Mouse (Mus musculus): ENCODE measurements around the gene Tepp.
A peak's percentile ranks its signal among the peaks of the same experiment; 100 is the strongest.

Gene Tepp

GRCm38 (mm10) chr8:95310342-95310970, at the start of gene Tepp:
TSS of gene Tepp (plus strand) at chr8:95310566.
- DNase-seq (ENCODE audit: low read depth, low spot score), result no peak

- DNase-seq (ENCODE audit: low read depth, low spot score), result no peak
Measured at GRCm38 (mm10) chr8:95262181-95262580, 48.2 kb upstream of the Tepp start.

- no peak for DNase-seq (ENCODE audit: low read depth, low spot score)
Measured at GRCm38 (mm10) chr8:95270501-95270900, 39.9 kb upstream of the Tepp start.

GRCm38 (mm10) chr8:95271841-95272240, 38.5 kb upstream of the Tepp start:
- DNase-seq (ENCODE audit: low read depth, low spot score), result no peak

GRCm38 (mm10) chr8:95272871-95273270, 37.5 kb upstream of the Tepp start:
- DNase-seq (ENCODE audit: low read depth, low spot score), result no peak

DNA sequence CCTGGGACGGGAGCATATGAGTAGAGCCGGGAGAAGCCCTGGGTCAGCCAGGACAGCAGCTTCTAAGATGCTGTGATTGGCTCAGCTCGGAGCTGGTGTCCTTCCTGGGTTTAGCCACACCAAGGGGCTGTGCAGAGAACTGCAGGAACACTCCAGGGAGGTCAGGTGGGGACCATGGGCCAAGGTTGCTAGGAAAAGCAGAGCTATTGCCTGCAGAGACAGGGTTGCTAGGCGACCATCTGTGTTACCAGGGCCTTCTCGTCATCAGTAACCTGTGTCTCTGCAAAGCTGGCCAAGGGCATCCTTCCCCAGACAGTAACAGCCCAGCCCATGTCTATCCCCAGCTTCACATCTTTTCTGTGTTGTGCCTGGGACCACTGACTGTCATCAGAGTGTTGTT, 28.9 kb upstream of the Tepp start:
- DNase-seq (ENCODE audit: low read depth, low spot score), result no peak

DNA sequence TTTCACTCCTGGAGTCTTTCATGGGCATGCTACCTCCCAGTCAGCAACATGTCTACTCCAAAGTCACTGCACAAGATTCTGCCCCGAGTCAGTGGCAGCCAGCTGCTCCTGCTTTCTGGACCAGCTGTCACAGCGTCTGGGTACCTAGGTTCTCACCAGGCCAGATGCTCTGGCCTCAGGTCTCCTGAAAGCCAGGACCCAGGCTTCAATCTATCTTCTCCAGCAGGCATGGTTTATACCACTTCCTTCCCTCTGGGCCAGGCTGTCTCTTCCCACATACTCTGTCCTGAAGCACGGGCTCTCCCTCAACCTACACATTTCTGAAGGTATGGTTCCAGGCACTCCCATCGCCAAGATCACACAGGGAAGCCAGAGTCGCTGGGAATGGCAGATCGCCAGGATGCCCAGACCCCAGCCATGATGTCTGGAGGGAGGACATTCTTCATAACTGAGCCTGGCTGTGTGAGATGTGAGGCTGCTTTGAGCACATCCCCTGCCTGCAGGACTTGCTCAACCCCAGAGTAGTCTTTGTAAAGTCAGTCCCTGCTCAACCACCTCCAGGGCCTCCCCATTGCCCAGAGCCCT, 21.2 kb upstream of the Tepp start:
- DNase-seq (ENCODE audit: low read depth, low spot score), result no peak

DNA sequence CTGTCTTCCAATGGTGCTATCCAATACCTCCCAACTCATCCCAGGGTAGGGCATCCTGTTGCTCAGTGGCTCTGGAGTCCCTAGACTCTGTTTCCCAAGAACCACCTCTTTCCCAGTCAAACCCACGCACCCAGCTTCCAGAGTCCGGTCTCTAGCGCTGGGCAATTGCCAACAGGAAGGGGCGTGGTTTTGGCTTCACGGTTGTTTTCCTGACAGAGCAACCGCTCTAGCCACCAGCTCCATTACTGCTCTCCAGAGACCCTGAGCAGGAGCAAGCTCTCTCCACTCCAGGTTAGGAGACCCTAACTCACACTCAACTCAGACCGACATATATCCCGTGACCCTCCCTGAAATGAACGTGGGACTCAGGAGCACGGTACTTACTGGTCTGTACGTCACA, 17.2 kb upstream of the Tepp start:
- DNase-seq (ENCODE audit: low read depth, low spot score), result no peak

- no peak for DNase-seq (ENCODE audit: low read depth, low spot score)
Measured at GRCm38 (mm10) chr8:95293891-95294290, 16.5 kb upstream of the Tepp start.

DNA sequence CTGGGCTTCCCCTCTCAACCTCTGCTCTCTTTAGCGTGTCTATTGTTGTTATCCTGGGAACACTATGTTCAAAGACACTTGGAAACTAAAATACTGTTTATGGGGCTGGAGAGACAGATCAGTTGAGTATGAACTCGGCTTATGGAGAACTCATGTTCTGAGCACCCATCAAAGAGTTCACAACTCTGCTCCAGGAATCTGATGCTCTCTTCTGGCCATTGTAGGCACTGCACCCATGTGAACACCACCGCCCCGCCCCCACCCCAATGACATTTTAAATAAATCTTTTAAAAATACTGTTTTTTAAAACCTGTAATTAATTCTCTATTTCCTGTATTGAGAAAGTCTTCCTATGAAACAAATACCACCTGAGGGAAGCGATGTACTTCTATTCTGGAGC, 8.0 kb upstream of the Tepp start:
- DNase-seq (ENCODE audit: low read depth, low spot score), result peak; percentile 20

DNA sequence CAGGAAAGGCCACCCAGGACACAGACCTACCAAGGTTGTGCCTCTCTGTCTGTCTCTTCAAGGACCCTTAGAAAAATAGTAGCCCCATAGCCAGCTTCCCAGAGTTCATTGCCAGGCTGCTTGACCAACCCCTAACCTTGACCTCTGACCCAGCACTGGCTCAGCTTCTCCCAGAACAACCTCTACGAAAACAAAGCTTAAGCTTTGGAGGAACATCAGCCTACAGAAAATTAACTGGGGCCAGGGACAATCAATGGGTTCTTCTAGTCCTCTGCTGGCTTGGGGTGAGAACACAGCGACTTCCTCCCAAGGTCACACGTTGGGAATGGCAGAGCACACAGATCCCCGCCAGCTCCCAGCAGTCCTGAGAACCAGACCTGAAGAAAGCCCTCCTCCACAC, 4.8 kb upstream of the Tepp start:
- DNase-seq (ENCODE audit: low read depth, low spot score), result no peak

GRCm38 (mm10) chr8:95306431-95306830, 3.9 kb upstream of the Tepp start, which contains the start of gene Cngb1:
TSS of gene Cngb1 (minus strand) at chr8:95306585.
- no peak for DNase-seq (ENCODE audit: low read depth, low spot score)

DNA sequence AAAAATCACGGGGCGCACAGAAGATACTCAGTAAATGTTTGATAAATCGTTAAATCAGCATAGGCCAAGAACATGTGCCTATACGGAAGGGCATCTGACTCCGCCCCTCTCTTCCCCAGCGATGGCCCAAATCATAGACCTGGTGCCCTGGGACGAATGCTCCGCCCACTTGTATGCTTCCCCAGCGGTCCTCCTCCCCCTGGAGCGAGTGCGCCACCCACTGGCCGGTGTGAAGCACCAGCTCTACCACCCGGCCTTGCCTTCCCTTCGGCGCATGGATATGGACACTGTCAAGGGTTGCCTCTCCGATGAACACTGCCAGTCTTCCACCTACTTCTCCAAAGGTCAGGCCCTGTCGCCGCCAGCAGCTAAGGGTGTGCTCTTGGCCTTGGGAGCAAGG, 2.5 kb downstream of the Tepp start:
- no peak for DNase-seq (ENCODE audit: low read depth, low spot score)

DNA sequence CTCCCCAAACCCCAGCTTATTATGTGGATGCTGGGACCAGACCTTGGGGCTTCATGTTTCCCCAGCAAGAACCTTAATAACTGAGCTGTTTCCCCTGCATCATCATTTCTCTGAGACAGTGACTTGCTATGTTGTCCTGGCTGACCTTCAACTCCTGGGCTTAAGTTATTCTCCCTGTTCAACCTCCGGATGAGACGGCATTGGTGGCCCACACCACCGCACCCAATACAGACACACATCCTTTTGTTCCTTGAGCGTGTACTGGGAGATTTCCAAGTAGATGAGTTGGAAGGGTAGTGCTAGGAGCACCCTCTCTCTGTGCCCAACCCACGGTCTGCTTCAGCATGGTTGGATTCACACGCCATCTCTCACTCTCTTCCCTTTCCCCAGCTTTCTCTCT, 3.5 kb downstream of the Tepp start:
- DNase-seq (ENCODE audit: low read depth, low spot score), result no peak

DNA sequence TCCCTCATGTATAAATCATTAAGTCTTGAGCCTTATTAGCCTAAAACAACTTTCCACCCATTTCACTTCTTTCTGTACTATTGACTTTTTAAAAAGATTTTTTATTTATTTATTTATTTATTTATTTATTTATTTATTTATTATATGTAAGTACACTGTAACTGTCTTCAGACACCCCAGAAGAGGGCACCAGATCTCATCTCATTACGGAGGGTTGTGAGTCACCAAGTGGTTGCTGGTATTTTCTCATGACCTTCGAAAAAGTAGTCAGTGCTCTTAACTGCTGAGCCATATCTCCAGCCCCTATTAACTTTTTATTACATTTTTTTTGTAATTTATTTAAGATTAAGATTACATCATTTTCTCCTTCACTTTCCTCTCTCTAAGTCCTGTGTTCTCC, 4.3 kb downstream of the Tepp start:
- no peak for DNase-seq (ENCODE audit: low read depth, low spot score)

DNA sequence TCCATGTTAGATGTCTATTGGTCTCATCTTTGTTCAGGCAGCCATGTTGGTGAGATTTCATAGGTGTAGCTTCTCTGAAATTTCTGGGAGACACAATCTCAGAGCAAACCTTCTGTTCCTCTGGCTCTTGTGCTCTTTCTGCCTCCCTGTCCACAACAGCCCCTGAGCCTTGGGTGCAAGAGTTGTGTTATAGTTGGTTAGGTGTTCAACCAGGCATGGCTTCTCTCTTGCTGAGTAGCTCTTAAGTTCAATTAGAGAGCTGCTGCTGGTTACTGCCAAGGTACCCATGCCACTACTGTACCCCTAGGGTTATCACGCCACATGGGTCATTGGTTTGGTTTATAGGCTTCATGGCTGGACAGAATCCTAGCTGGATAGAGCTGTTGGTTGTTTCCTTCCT, 5.0 kb downstream of the Tepp start:
- DNase-seq (ENCODE audit: low read depth, low spot score), result no peak

- DNase-seq (ENCODE audit: low read depth, low spot score), result no peak
Measured at GRCm38 (mm10) chr8:95320224-95321139, 10.1 kb downstream of the Tepp start.

DNA sequence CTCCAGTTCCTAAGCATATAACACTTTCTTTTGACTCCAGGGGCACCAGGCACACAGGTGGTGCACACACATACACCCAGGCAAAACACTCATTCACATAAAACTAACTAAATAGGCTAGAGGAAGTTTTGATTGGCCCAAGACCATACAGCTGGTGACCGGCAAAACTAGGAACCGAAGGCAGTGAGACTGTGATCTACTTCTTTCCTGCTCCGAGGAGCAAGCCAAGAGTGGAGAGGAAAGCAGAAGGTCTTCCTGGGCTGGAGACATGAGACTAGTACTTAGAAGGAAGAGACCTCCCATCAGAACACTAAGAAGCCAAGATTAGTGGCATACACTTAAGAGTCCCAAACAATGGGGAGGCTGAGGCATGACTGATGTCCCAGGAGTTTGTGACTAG, 12.8 kb downstream of the Tepp start:
- no peak for DNase-seq (ENCODE audit: low read depth, low spot score)

DNA sequence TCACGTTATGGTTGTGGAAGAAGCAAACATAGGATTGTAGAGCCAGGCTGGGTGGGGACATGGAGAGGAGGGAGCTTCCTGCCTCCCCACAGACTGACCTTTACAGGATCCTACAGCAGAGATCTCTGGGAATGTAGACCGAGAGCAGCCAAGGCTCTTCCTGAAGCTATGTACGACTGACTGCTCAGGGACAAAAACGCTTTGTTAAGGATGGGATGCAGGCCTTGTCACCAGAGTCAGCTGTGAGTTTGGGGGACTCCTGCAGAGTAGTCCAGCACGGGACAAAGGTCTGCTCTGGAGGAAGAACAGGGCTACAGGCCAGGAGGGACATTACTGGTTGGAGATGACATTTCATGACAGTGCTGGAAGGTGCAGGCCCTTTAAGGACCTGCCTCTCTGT, 14.3 kb downstream of the Tepp start:
- DNase-seq (ENCODE audit: low read depth, low spot score), result no peak

GRCm38 (mm10) chr8:95326822-95327221, 16.5 kb downstream of the Tepp start:
- no peak for DNase-seq (ENCODE audit: low read depth, low spot score)

GRCm38 (mm10) chr8:95327866-95328465, 17.6 kb downstream of the Tepp start:
- no peak for DNase-seq (ENCODE audit: low read depth, low spot score)

DNA sequence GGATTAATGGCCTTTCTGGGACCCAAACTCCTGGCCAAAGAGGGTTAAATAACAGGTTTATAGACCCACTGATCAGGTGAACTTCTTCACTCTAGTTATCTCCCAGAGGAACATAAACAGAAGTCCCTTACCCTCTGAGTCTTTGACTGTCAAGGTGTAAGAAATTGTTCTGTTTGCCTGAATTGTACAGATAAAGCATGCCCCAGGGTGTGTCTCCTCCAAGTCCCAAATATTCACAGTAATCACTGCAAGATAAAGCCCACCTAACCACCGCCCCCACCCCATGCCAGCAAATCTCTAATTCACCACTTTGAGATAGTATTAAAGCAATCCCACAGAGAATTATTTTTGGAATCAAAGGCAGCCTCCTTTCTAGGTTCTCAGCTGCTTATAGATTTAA, 20.0 kb downstream of the Tepp start:
- no peak for DNase-seq (ENCODE audit: low read depth, low spot score)

Measured in c-Kit-negative CD71-positive TER-119-positive erythroid progenitor cells, embryonic 14.5 days (primary cell).